Mouse (Mus musculus) splenic B cell, adult 2 months (primary cell): ENCODE results near the gene Ccdc138.

ENCODE experiments used
- DNase-seq: peaks from one replicate; pipeline ENCODE4 v3.0.0-alpha.2; 2011; ENCODE audit warnings: low read depth, low spot score
- H3K27me3 ChIP-seq: 2 replicates; pipeline ENCODE4 v1.6.1; 2012; ENCODE audit warnings: mild to moderate bottlenecking, low read length, moderate library complexity, mixed read lengths; ENCODE audit not compliant: control insufficient read depth, poor library complexity, insufficient read depth, severe bottlenecking
- H3K36me3 ChIP-seq: 2 replicates; pipeline ENCODE4 v1.6.1; 2012; ENCODE audit warnings: mild to moderate bottlenecking, low read length, moderate library complexity, mixed read lengths; ENCODE audit not compliant: control insufficient read depth, poor library complexity, insufficient read depth, severe bottlenecking

The Ccdc138 gene

DNA sequence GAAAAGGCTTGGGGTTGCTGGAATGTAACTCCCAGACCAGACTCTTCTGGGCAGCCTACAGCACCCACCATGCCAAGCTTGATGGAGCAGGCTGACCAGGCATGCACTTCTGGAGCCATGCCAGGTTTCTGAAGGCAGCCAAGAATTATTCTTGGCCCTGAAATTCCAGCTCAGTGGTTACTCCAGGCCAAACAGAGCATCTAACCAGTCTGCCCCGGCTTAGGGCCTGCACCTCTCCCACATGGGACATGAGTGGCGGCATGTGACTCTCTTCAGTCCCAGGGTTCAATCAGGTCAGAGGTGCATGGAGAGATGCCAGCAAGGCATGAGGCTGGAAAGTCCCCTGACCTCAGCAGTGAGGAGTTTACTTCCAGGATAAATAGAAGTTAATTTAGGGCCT, 107.0 kb downstream of the Ccdc138 start:
- DNase-seq = no peak
- H3K36me3 ChIP-seq = no peaks in the 10 kb centered on the region
- H3K27me3 ChIP-seq = no peaks in the 10 kb centered on the region

DNA sequence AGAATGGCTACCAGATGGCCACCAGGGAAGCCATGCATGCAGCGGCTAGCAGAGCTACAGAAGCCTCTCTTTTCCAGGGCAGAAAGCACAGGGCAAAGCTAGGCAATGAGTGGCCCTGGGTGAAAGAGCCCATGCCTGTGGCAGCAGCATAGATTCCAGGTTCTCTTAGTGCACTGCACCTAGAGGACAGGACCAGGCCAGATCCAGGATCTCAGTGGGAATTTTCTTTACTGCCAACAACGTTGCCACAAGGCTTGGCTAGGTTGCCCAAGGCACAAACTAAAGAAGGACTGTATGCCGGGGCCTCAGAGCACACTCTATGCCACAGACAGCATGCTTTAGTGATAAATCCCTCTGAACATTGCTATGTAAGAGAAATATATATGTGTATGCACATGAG, 108.6 kb downstream of the Ccdc138 start:
- DNase-seq = no peak
- no peaks in the 10 kb centered on the region for H3K27me3 ChIP-seq
- no peaks in the 10 kb centered on the region for H3K36me3 ChIP-seq

DNA sequence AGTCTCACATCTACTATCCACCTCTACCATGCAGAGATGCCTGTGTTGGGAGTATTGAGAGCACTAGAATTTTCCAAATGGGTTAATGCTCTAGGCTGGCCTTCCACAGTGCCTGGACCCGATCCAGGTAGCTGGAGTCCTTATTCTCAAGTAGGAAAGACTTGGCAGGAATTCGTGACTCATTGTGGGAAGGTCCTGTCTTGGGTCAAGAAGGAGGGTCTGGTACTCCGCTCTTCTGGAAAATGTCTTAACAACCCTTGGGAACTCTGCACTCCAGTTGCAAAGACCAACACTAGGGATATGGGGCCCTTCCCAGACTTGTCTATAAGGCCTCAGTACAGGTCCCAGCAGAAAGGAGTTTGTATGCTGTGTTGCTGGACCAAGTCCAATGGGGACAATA, 111.1 kb downstream of the Ccdc138 start:
- H3K27me3 ChIP-seq = no peaks in the 10 kb centered on the region
- DNase-seq = no peak
- no peaks in the 10 kb centered on the region for H3K36me3 ChIP-seq

DNA sequence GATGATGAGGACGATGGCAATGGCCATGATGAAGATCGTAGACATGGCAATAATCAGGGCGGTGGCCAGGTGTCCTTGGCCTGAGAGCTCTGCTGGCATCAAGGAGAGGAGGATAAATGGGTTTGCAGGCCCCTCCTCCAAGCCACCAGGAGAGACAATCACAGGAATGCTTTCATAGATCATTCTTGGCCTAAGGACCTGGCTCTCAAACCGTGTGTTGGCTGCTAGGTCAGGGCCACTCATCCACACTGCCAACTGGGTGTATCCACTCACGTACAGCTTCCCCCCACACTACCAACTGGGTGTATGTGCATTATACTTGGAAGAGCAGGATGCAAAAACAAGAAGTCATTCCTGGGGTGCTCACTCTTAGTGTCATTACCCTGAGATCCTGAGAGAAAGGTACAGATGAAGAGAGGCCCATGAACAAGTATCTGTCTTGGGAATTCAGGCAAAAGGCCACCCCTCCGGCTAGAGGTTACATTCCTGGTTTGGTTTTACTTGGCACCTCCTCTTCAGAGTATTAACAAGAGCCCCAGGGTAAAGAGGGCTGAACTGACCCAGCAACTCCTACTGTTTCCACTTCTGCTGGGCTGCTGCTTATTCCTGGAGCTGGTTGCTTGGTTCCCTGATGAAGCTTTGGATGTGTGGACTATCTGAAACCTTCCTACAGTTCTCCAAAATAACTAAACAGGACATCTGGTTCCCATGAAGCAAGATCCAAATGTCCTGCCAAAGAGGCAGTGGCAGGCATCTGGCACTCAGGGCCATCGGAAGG, 112.9 kb downstream of the Ccdc138 start:
- no peaks in the 10 kb centered on the region for H3K36me3 ChIP-seq
- no peaks in the 10 kb centered on the region for H3K27me3 ChIP-seq
- DNase-seq = no peak

DNA sequence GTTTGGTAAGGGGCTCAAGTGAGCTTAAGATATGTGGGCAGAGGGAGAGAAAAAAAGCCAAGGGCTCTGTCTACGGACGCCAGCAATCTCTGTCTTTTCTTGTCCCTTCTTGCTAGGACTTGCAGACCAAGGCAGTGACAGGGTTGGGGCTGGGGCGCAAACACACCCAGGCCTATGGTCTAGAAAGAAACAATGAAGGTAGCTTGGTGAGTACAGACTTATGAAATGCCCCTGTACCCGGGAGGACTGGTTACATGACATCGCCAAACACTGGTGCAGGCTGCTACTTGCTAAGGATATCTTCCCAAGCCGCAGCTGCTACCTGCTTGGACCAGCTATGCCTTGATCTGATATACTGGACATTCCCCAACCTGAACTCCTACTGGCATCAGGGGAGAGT, 116.9 kb downstream of the Ccdc138 start:
- no peak for DNase-seq
- no peaks in the 10 kb centered on the region for H3K27me3 ChIP-seq
- no peaks in the 10 kb centered on the region for H3K36me3 ChIP-seq

DNA sequence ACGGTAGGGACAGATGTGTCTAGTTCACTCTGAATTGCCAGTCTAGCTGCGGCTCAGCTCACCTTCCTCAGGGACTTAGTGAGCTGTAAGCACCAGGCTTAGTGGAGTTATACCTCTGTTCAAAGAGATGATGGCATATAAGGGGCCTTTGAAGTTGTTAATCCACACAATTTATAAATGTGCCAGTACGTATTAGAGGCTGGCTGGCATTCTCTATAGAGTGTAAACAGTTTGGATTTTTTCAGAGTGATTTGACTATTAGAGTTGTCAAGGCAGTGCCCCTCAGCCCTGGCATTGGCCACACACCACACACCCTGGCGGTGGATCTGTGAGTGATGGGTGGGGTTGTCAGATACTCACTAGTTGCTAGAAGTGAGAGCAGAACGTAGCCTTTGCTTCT, 118.8 kb downstream of the Ccdc138 start:
- H3K36me3 ChIP-seq = no peaks in the 10 kb centered on the region
- DNase-seq = no peak
- H3K27me3 ChIP-seq = no peaks in the 10 kb centered on the region

- Histone ChIP-seq H3K36me3 (no peaks in the 10 kb centered on the region), H3K27me3 (no peaks in the 10 kb centered on the region)
- no peak for DNase-seq
Measured at GRCm38 (mm10) chr10:58618501-58619216, 120.9 kb downstream of the Ccdc138 start.

DNA sequence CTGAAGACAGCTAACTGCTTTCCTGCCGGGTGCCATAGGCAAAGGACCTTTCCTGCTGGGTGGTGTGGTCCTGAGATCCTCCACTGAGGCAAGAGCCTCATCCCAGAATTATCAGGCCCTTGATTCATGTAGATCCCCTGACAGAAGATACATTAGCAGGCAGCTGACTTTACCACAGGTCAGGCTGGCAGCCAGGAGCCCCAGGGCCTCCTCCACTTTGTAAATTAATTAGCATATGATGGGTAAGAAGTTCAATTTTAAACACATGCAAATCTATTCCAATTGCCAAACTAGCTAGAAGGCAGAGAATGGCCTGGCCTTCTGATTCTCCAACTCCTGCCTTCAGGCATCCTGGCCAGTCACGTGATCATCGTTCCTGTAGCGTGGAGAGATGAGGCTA, 121.5 kb downstream of the Ccdc138 start:
- no peaks in the 10 kb centered on the region for H3K27me3 ChIP-seq
- no peak for DNase-seq

GRCm38 (mm10) chr10:58624848-58625711, 127.3 kb downstream of the Ccdc138 start:
- Histone ChIP-seq H3K36me3 (no peaks in the 10 kb centered on the region), H3K27me3 (no peaks in the 10 kb centered on the region)
- no peak for DNase-seq

More for the DNA sequence above, 121.5 kb downstream of the Ccdc138 start:
- H3K36me3 ChIP-seq = no peaks in the 10 kb centered on the region
